Mouse (Mus musculus) midbrain, embryonic 13.5 days (tissue): Measurements from ENCODE around the gene Rtn4rl1. TPM values are rescaled to one million over a fixed set of nuclear protein-coding genes. Genes with fewer than 3 reads are reported as not detected.

ENCODE experiments used
- ATAC-seq: fragments of 200-750 bp; cut with Nextera tagmentation; 2 replicates; pipeline ENCODE4 v1.8.0; 2017; ENCODE audit warnings: mild to moderate bottlenecking, moderate TSS enrichment, moderate library complexity
- H3K27ac ChIP-seq: fragments of 300-500 bp; sonication (generic); 2 replicates; pipeline ENCODE4 v1.5.1; 2015; ENCODE audit warnings: inconsistent platforms, mild to moderate bottlenecking, moderate library complexity
- H3K27me3 ChIP-seq: fragments of 300-500 bp; sonication (generic); 2 replicates; pipeline ENCODE4 v1.6.1; 2015; ENCODE audit warnings: mild to moderate bottlenecking, inconsistent platforms
- H3K36me3 ChIP-seq: fragments of 300-500 bp; sonication (generic); 2 replicates; pipeline ENCODE4 v1.6.1; 2015; ENCODE audit warnings: mild to moderate bottlenecking, inconsistent platforms
- H3K4me1 ChIP-seq: fragments of 300-500 bp; sonication (generic); replicated peaks from 2 replicates; pipeline ENCODE4 v1.6.1; 2015; ENCODE audit warnings: inconsistent platforms
- H3K4me2 ChIP-seq: fragments of 300-500 bp; sonication (generic); replicated peaks from 2 replicates; pipeline ENCODE4 v1.6.1; 2015; ENCODE audit warnings: moderate library complexity, mild to moderate bottlenecking, inconsistent platforms
- H3K4me3 ChIP-seq: fragments of 300-500 bp; sonication (generic); replicated peaks from 2 replicates; pipeline ENCODE4 v1.5.1; 2015; ENCODE audit warnings: mild to moderate bottlenecking, inconsistent platforms
- H3K9ac ChIP-seq: fragments of 300-500 bp; sonication (generic); replicated peaks from 2 replicates; pipeline ENCODE4 v1.6.1; 2015; ENCODE audit warnings: mild to moderate bottlenecking, inconsistent platforms
- H3K9me3 ChIP-seq: fragments of 300-500 bp; sonication (generic); 2 replicates; pipeline ENCODE4 v1.6.1; 2016; ENCODE audit warnings: mild to moderate bottlenecking, inconsistent platforms
- WGBS: fragments of 180-500 bp; shearing (Covaris S2); methylation state at CpG from one replicate; pipeline ENCODE4 v1.1.7; 2015; 5-methylcytosine and 5-hydroxymethylcytosine counted together
- polyA plus RNA-seq: library from polyadenylated mRNA; unstranded; fragments of >200 nt; fragmentation: Nextera tagmentation; extraction: Ambion mirVana; gene quantifications from 2 replicates; pipeline ENCODE4 v1.2.1, GENCODE M21; 2015

Rtn4rl1 gene
- polyA plus RNA-seq, 1 experiment from 2014 or later: 12.7 TPM

- Histone ChIP-seq H3K4me2 (no peak overlapping the region), H3K9ac (no peak overlapping the region), H3K9me3 (no peaks in the 10 kb centered on the region), H3K4me1 (peaks cover 49% of the 10 kb centered on the region), H3K27ac (peak overlapping the region; percentile 35), H3K4me3 (no peak overlapping the region), H3K36me3 (no peaks in the 10 kb centered on the region), H3K27me3 (no peaks in the 10 kb centered on the region)
- no peak for ATAC-seq
- WGBS: 83% methylated on average over 9 of the region's 9 CpGs
Observed at GRCm38 (mm10) chr11:75249588-75249987, 56.0 kb downstream of the Rtn4rl1 start.

GRCm38 (mm10) chr11:75251006-75251512 lies 57.5 kb downstream of the Rtn4rl1 start:
- Histone ChIP-seq H3K4me3 (no peak overlapping the region), H3K27me3 (no peaks in the 10 kb centered on the region), H3K9ac (no peak overlapping the region), H3K36me3 (no peaks in the 10 kb centered on the region), H3K4me1 (peaks cover 40% of the 10 kb centered on the region), H3K27ac (no peak overlapping the region), H3K9me3 (no peaks in the 10 kb centered on the region), H3K4me2 (no peak overlapping the region)
- no peak for ATAC-seq
- WGBS: 71% methylated on average over 4 of the region's 4 CpGs

GRCm38 (mm10) chr11:75251557-75252070 lies 58.0 kb downstream of the Rtn4rl1 start:
- H3K4me2 ChIP-seq: no peak overlapping the region
- H3K9me3 ChIP-seq: no peaks in the 10 kb centered on the region
- no peaks in the 10 kb centered on the region for H3K36me3 ChIP-seq
- ATAC-seq: no peak
- WGBS: 43% methylated on average over 7 of the region's 7 CpGs
- peaks cover 38% of the 10 kb centered on the region for H3K4me1 ChIP-seq
- H3K27me3 ChIP-seq: no peaks in the 10 kb centered on the region
- H3K9ac ChIP-seq: no peak overlapping the region
- 0 out of 2 replicates have a peak overlapping the region, but pooled peaks have one; percentile 7 for H3K27ac ChIP-seq
- H3K4me3 ChIP-seq: no peak overlapping the region

- no peak overlapping the region for H3K4me2 ChIP-seq
- ATAC-seq: no peak
- WGBS: 75% methylated on average over 13 of the region's 13 CpGs
- H3K9ac ChIP-seq: no peak overlapping the region
- no peak overlapping the region for H3K4me3 ChIP-seq
- H3K9me3 ChIP-seq: no peaks in the 10 kb centered on the region
- H3K4me1 ChIP-seq: peaks cover 34% of the 10 kb centered on the region
- no peaks in the 10 kb centered on the region for H3K36me3 ChIP-seq
- H3K27ac ChIP-seq: 0 out of 2 replicates have a peak overlapping the region, but pooled peaks have one; percentile 44
- no peaks in the 10 kb centered on the region for H3K27me3 ChIP-seq
Observed at GRCm38 (mm10) chr11:75254252-75254912, 60.8 kb downstream of the Rtn4rl1 start.

- WGBS: 89% methylated on average over 5 of the region's 5 CpGs
Observed at GRCm38 (mm10) chr11:75255330-75255729, 61.7 kb downstream of the Rtn4rl1 start.

GRCm38 (mm10) chr11:75257056-75257648 lies 63.6 kb downstream of the Rtn4rl1 start:
- WGBS: 86% methylated on average over 4 of the region's 4 CpGs
- Histone ChIP-seq H3K9ac (no peak overlapping the region), H3K4me3 (no peak overlapping the region), H3K36me3 (no peaks in the 10 kb centered on the region), H3K27ac (no peak overlapping the region), H3K9me3 (no peaks in the 10 kb centered on the region), H3K4me1 (peaks cover 37% of the 10 kb centered on the region), H3K27me3 (no peaks in the 10 kb centered on the region), H3K4me2 (no peak overlapping the region)
- no peak for ATAC-seq

More at GRCm38 (mm10) chr11:75255330-75255729, 61.7 kb downstream of the Rtn4rl1 start:
- Histone ChIP-seq H3K27ac (no peak overlapping the region), H3K9me3 (no peaks in the 10 kb centered on the region), H3K4me1 (peaks cover 29% of the 10 kb centered on the region), H3K4me2 (no peak overlapping the region), H3K36me3 (no peaks in the 10 kb centered on the region), H3K4me3 (no peak overlapping the region), H3K27me3 (no peaks in the 10 kb centered on the region), H3K9ac (no peak overlapping the region)
- no peak for ATAC-seq

- Histone ChIP-seq H3K36me3 (no peaks in the 10 kb centered on the region), H3K9ac (no peak overlapping the region), H3K9me3 (no peaks in the 10 kb centered on the region), H3K27me3 (no peaks in the 10 kb centered on the region), H3K4me3 (no peak overlapping the region), H3K4me1 (peaks cover 57% of the 10 kb centered on the region), H3K27ac (no peak overlapping the region), H3K4me2 (no peak overlapping the region)
- ATAC-seq: no peak
- 78% methylated on average over 6 of the region's 6 CpGs for WGBS
Observed at GRCm38 (mm10) chr11:75259416-75259815, 65.8 kb downstream of the Rtn4rl1 start.

GRCm38 (mm10) chr11:75259996-75260561 lies 66.5 kb downstream of the Rtn4rl1 start:
- H3K4me1 ChIP-seq: peaks cover 54% of the 10 kb centered on the region
- no peak overlapping the region for H3K4me3 ChIP-seq
- H3K27ac ChIP-seq: no peak overlapping the region; the same call in 1 of the 2 replicates
- H3K9me3 ChIP-seq: no peaks in the 10 kb centered on the region
- H3K36me3 ChIP-seq: no peaks in the 10 kb centered on the region
- no peak overlapping the region for H3K4me2 ChIP-seq
- ATAC-seq: no peak
- H3K9ac ChIP-seq: no peak overlapping the region
- 67% methylated on average over 10 of the region's 10 CpGs for WGBS
- H3K27me3 ChIP-seq: no peaks in the 10 kb centered on the region

- no peaks in the 10 kb centered on the region for H3K27me3 ChIP-seq
- no peak for ATAC-seq
- no peaks in the 10 kb centered on the region for H3K36me3 ChIP-seq
- WGBS: 91% methylated on average over 2 of the region's 2 CpGs
- no peak overlapping the region for H3K4me2 ChIP-seq
- H3K27ac ChIP-seq: no peak overlapping the region
- H3K4me1 ChIP-seq: peaks cover 53% of the 10 kb centered on the region
- no peaks in the 10 kb centered on the region for H3K9me3 ChIP-seq
- no peak overlapping the region for H3K9ac ChIP-seq
- no peak overlapping the region for H3K4me3 ChIP-seq
Observed at GRCm38 (mm10) chr11:75261016-75261415, 67.4 kb downstream of the Rtn4rl1 start.

- Histone ChIP-seq H3K27ac (no peak overlapping the region), H3K4me3 (no peak overlapping the region), H3K9ac (no peak overlapping the region), H3K36me3 (no peaks in the 10 kb centered on the region), H3K4me1 (peaks cover 53% of the 10 kb centered on the region), H3K9me3 (no peaks in the 10 kb centered on the region), H3K27me3 (no peaks in the 10 kb centered on the region), H3K4me2 (no peak overlapping the region)
- ATAC-seq: no peak
- whole genome bisulfite sequencing: 75% methylated on average over 4 of the region's 4 CpGs
Observed at GRCm38 (mm10) chr11:75261730-75262129, 68.1 kb downstream of the Rtn4rl1 start.

- peak overlapping the region; percentile 74; the same call in 1 of the 2 replicates for H3K27ac ChIP-seq
- no peaks in the 10 kb centered on the region for H3K27me3 ChIP-seq
- H3K9ac ChIP-seq: no peak overlapping the region
- H3K4me1 ChIP-seq: peaks cover 53% of the 10 kb centered on the region
- no peak overlapping the region for H3K4me3 ChIP-seq
- H3K9me3 ChIP-seq: no peaks in the 10 kb centered on the region
- no peaks in the 10 kb centered on the region for H3K36me3 ChIP-seq
- no peak for ATAC-seq
- H3K4me2 ChIP-seq: no peak overlapping the region
- 85% methylated on average over 3 of the region's 3 CpGs for WGBS
Observed at GRCm38 (mm10) chr11:75262181-75262580, 68.6 kb downstream of the Rtn4rl1 start.

- no peaks in the 10 kb centered on the region for H3K9me3 ChIP-seq
- H3K9ac ChIP-seq: 0 out of 2 replicates have a peak overlapping the region, but pooled peaks have one; percentile 14
- WGBS: 58% methylated on average over 5 of the region's 5 CpGs
- ATAC-seq: no peak
- H3K27me3 ChIP-seq: no peaks in the 10 kb centered on the region
- peaks cover 55% of the 10 kb centered on the region for H3K4me1 ChIP-seq
- H3K27ac ChIP-seq: peak overlapping the region; percentile 74
- no peak overlapping the region for H3K4me2 ChIP-seq
- no peak overlapping the region for H3K4me3 ChIP-seq
- no peaks in the 10 kb centered on the region for H3K36me3 ChIP-seq
Observed at GRCm38 (mm10) chr11:75262791-75263190, 69.2 kb downstream of the Rtn4rl1 start.
